Mouse (Mus musculus) brain, embryonic 14.5 days (tissue): ENCODE measurements around the gene Klk1. TPM values are rescaled to one million over a fixed set of nuclear protein-coding genes. Genes with fewer than 3 reads are reported as not detected.

Source experiments
- DNase-seq: peaks from one replicate; pipeline ENCODE4 v3.0.0-alpha.2; 2011; ENCODE audit warnings: low read depth
- CTCF ChIP-seq: fragments of 200-500 bp; IDR thresholded peaks from 2 replicates; pipeline ENCODE4 v1.5.1; 2012; ENCODE audit warnings: inconsistent platforms, mild to moderate bottlenecking, moderate library complexity, borderline replicate concordance; ENCODE audit not compliant: insufficient read depth, insufficient read length; ENCODE audit errors: extremely low read depth
- POLR2A ChIP-seq: fragments of 200-500 bp; IDR thresholded peaks from 2 replicates; pipeline ENCODE4 v1.6.1; 2012; ENCODE audit warnings: mild to moderate bottlenecking, inconsistent platforms, borderline replicate concordance; ENCODE audit not compliant: poor library complexity, insufficient read depth, insufficient read length, severe bottlenecking; ENCODE audit errors: extremely low read depth
- polyA plus RNA-seq: library from polyadenylated mRNA; depleted of rRNA; stranded (reverse); fragments of >200 nt; gene quantifications from 2 replicates; pipeline ENCODE4 v1.2.3, GENCODE M21; 2012; rRNA removed

Klk1 gene
- polyA plus RNA-seq, 1 experiment, result not detected

DNA sequence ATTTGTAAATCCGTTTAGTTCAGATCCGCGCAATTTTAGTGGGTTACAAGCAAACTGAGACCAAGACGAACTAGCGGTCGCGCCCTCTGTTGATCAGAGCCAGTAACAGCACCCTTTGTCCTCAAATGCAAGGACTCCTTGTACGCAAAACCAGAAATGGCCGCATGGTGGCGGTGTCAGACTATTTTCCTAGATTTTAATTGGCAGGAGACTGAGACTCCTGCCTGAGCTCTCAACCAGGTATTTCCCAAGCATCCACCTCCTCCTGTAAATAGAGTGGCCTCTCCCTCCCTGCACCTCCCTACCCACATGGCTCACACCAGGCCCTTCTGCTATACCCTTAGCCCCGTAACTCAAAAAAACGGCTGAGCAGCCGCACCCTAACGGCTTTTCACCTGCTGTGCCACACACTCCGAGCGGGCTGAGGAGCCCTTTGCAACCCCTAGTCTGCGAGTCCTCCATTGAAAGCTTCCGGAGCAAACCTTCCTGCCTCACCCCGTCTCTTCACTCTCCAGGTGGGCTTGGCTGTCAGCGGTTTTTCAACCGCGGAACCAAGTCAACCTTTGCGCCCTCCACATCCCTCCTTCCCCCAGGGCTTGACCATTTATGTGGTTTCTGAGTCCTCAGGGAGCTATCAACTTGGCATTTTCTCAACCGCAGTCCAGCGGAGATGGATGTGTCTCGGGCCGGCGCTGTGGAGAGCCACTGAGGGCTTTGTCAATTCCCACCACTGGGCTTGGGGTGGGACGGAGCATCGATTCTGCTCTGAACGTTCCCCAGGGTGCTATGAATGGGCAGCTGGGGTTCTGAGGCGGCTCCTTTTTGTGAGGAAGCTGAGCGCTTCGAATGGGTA, 37.9 kb downstream of the Klk1 start:
- no peak for TF ChIP-seq POLR2A
- TF ChIP-seq CTCF, result peak; percentile 97
- DNase-seq, result peak; percentile 97

DNA sequence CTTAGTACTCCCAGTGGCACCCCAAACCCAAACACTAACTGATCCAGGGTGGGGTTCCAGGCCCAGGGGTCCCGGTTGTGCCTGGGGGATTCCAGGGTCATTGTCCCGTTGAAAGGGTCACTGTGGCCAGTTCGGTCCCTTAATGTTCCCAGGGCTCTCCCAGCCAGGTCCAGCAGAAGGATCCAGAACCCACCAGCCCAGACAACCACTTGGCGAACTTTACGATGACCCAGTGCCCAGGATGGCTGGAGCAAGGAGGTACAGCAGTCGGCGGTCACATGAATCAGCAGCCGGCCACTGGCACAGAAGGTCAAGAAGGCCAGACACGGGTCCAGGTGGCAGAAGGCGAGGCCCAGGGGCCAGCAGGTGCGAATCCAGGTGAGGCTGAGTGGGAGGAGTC, 43.0 kb downstream of the Klk1 start:
- TF ChIP-seq CTCF (no peak), POLR2A (no peak)

DNA sequence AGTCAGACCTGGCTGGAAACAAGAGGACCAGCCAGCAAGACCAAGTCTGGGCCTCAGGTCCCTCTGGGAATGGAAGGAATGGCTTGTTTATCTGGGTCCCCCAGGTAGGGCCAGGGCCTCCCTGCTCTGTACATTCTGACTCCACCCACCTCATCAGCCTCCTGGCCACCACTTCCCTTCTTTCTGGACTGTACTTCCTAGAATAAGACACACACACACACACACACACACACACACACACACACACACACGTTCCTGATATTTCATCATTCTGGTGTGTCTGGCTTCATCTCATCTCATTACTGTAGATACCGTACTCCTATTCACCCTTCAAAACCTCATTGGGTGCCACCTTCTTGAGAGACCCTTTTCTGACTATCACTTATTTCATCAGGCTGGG, 44.2 kb downstream of the Klk1 start:
- TF ChIP-seq POLR2A (no peak), CTCF (no peak)
- DNase-seq, result no peak

More for the DNA sequence above, 43.0 kb downstream of the Klk1 start:
- no peak for DNase-seq

DNA sequence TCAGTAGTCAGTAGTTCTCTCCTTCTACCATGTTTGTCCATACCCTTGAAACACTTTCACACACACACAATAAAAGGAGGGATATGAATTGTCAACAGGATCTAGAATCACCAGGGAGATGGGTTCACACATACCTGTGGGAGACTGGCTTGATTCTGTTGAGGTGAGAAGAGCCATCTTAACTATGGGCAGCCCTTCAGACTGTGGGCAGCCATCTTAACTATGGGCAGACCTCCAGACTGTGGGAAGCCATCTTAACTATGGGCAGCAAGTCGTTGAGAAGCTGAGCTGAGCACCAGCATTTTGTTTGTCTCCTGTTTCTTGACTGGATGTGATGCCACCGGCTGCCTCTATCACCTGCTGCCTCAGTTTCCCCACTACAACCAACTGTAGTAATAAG, 46.1 kb downstream of the Klk1 start:
- DNase-seq, result peak; percentile 75
- TF ChIP-seq POLR2A (no peak), CTCF (no peak)

DNA sequence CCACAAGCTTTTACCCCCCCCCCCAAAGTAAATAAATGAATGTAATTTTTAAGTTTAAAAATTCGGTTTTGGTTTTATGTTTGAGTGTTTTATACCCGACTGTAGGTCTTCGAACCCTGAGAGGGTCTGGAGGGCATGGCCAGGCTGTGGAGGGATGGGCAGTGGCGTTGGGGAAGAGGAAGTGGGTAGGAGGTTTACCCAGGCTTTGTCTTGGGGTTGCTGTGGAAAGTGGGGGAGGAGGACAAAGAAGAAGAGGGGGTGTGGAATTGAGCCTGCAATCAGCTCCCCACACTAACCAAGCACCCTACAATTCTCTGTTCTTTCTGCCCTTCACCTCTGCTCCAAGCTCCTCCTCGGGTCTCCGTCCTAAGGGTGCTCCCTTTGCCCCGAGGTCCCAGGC, 47.4 kb downstream of the Klk1 start:
- TF ChIP-seq POLR2A, result no peak
- TF ChIP-seq CTCF, result no peak
- DNase-seq, result no peak

DNA sequence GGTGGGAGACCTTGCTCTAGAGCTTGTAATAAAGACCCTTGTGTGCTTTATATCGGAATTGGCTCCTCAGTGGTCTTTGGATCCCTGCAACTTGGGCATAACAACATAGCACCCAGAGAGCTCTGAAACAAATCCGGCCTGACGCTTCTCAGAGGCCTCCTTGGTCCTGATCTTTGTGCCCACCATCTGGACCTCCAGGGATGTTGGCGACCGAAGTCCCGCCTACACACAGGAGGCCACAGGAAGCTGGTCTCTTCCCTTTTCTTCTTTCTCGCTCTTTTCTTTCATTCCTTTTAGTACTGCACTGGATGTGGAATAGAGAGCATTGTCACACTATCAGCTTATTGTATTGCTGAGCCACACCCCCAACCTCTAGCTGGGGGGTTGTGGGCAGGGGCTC, 48.3 kb downstream of the Klk1 start:
- no peak for DNase-seq
- no peak for TF ChIP-seq CTCF
- no peak for TF ChIP-seq POLR2A

DNA sequence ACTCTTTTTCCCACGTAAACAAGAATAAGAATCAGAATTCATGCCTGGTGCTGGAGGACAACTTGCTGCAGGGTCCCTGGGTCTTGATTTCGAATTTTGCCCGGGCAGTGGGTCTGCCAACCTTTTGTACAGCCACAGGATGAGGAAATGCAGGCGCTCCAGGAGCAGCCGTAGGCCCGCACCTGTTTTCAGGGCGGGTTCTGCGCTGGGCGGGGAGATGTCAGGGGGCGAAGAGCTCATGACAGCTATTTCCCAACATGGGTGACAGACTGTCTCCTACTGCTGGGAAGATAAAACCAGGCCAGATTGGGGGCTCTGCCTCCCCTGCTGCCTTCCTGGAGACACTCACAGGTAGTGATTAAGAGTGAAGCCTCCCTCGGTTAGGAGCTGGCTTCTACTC, 48.9 kb downstream of the Klk1 start:
- DNase-seq, result no peak
- TF ChIP-seq CTCF (no peak), POLR2A (no peak)

DNA sequence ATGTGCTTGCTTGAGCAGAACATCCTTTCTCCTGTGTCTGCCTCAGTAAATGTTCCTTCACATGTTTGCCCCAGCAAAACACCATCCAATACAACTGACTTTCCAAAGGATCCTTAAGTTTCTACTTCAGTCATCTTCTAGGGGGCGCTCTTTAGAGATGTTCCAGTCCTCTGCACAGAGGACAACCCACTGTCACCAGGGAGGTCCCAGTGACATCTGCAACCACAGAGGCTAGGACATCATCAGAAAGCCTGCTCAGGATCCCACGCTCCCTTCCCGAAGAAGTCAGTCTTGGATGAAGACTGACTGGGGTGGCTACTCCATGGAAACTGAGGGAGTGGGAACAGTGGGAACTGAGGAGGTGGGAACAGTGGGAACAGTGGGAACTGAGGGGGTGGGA, 50.4 kb downstream of the Klk1 start:
- DNase-seq, result no peak
- no peak for TF ChIP-seq POLR2A
- TF ChIP-seq CTCF, result no peak

DNA sequence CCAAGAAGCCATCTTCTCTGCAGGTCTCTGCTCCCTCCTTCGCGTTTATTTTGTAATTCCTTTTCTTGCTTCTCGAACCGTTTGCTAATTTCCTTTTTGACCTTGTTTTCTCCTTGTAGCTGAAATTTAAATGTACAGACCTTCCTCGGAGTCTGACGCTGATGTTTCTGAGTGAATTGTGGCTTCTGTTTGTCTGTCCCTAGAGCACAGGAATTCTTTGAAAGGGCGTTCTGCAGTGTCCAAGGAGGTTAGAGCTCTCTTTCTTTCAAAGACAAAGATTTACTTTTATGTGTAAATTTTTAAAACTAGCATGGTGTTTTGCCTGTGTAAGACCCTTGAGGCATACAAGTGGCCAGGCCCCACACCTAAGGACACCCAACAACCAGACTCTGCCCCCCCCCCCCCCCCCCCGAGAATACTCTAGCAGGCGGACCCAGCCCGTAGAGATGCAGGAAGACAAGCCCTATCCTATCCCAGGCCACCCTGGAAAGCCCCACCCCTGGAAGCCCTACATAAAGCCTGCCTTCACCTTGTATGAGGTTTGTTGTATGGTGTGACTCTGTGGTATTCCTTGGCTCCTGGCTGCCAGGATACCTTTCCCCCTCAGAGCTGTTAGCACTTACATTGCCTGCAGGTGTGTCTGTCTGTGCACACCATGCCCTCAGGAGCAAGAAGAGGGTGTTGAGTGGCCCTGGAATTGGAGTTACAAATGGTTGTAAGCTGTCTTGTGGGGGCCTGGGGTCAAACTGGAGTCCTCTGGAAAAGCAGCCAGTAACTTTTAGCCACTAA, 51.5 kb downstream of the Klk1 start:
- DNase-seq, result no peak
- TF ChIP-seq POLR2A, result no peak
- TF ChIP-seq CTCF, result no peak

DNA sequence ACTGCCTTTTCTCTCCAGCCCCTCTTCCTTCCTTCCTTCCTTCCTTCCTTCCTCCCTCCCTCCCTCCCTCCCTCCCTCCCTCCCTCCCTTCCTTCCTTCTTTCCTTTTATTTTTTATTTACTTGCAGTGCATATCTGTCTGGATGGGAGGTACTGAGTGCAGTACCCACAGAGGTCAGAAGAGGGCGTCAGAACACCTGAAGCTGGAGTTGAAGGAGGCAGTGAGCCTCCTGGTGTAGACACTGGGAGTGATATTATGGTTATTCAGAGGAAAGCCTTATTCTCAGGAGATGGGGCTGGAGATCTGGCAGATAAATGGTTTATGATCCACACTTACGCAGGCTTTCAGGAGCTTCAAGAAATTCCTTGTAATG, 52.1 kb downstream of the Klk1 start:
- TF ChIP-seq CTCF, result peak; percentile 53; the same call in 1 of the 2 replicates
- no peak for TF ChIP-seq POLR2A
- peak; percentile 63 for DNase-seq

Other genes starting within 250 kb of the Klk1 start
- gene Klk1b9, start 249.3 kb upstream of the Klk1 start, polyA plus RNA-seq, result not detected in 2 replicates
- gene Klk1b11, start 229.5 kb upstream of the Klk1 start, polyA plus RNA-seq, result not detected in 2 replicates
- not detected in 2 replicates for gene Klk1b26, start 213.2 kb upstream of the Klk1 start, polyA plus RNA-seq
- 0.10 TPM in 2 replicates for gene Klk1b27, start 173.1 kb upstream of the Klk1 start, polyA plus RNA-seq
- gene Klk1b21, start 123.0 kb upstream of the Klk1 start, polyA plus RNA-seq, result not detected in 2 replicates
- not detected in 2 replicates for gene Klk1b22, start 112.7 kb upstream of the Klk1 start, polyA plus RNA-seq
- gene Klk1b16, start 88.6 kb upstream of the Klk1 start, polyA plus RNA-seq, result not detected in 2 replicates
- gene Klk1b24, start 37.1 kb upstream of the Klk1 start, polyA plus RNA-seq, result 0.19 TPM in 1 of 2 replicates, not detected in the other
- not detected in 2 replicates for gene Klk1b3, start 27.2 kb upstream of the Klk1 start, polyA plus RNA-seq
- gene Klk1b4, start 17.9 kb upstream of the Klk1 start, polyA plus RNA-seq, result not detected in 2 replicates
- gene Klk1b5, start 9.4 kb upstream of the Klk1 start, polyA plus RNA-seq, result not detected in 2 replicates
- gene Gm36864, start 10.8 kb downstream of the Klk1 start, polyA plus RNA-seq, result not detected in 2 replicates
- 1.5 and 2.1 TPM in 2 replicates for gene 1700028J19Rik, start 21.3 kb downstream of the Klk1 start, polyA plus RNA-seq
- gene 2410002F23Rik, start 21.4 kb downstream of the Klk1 start, polyA plus RNA-seq, result 270 and 344 TPM in 2 replicates
- gene Acp4, start 32.0 kb downstream of the Klk1 start, polyA plus RNA-seq, result not detected in 2 replicates
- gene Gm15517, start 36.1 kb downstream of the Klk1 start, polyA plus RNA-seq, result 1.0 and 1.2 TPM in 2 replicates
- gene Clec11a, start 81.5 kb downstream of the Klk1 start, polyA plus RNA-seq, result 3.2 and 3.6 TPM in 2 replicates
- gene Shank1, start 84.9 kb downstream of the Klk1 start, polyA plus RNA-seq, result 17.2 and 63.1 TPM in 2 replicates
- 35.5 and 41.6 TPM in 2 replicates for gene Syt3, start 158.7 kb downstream of the Klk1 start, polyA plus RNA-seq
- 3.0 and 4.1 TPM in 2 replicates for gene 1700008O03Rik, start 160.5 kb downstream of the Klk1 start, polyA plus RNA-seq
- 302 and 372 TPM in 2 replicates for gene Lrrc4b, start 203.7 kb downstream of the Klk1 start, polyA plus RNA-seq
- 29.8 and 30.6 TPM in 2 replicates for gene Aspdh, start 240.0 kb downstream of the Klk1 start, polyA plus RNA-seq
- 70.6 and 118 TPM in 2 replicates for gene Josd2, start 242.6 kb downstream of the Klk1 start, polyA plus RNA-seq